Mouse (Mus musculus) urinary bladder, postnatal 36 days (tissue): ENCODE data around the gene Lrrc34.
A peak's percentile ranks its signal among the peaks of the same experiment; 100 is the strongest.

ENCODE experiments used
- DNase-seq, 2 experiments: peaks; one replicate each; pipeline ENCODE4 v3.0.0; 2022; ENCODE audit warnings: low spot score in 2 of 2, mixed read lengths in 1 of 2

The Lrrc34 gene

GRCm38 (mm10) chr3:30600717-30601116, 47.0 kb downstream of the Lrrc34 start:
- no peak for DNase-seq

DNA sequence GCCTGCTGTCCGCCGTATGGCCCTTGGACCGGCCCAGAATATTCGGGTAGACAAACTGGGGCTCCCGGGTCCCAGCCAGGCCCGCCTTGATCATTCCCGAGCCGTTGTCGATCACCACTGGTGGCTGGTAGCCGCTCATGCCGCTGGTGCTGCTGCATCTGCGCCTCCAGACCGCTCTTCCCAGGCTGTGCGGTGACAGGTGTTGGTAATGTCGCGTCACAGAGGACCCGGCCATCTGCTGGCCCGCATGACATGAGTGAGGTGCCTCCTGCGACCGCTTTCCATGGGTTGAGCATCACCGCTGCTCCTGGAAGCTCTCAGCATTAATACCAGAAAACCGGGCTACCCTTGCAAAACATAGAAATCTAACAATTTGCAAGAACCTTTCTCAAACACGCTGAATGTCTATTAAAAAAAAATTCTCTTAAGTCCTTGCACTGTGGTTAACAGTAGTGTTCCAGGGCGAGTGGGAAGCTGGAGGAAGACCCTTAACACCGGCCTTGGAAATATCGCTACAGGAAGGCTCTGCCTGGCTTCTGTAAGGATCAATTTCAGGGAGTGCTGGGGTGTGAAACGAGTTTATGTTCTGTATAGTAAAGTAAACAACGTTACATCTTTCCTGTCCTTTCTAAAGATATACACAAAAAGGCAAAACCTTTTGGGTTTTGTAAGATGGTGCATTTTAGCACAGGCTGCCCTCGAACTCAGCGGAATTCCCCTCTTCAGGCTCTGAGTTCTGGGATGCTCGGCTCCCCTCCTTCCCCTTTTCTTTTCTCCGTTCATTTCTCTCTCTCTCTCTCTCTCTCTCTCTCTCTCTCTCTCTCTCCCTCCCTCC, 47.7 kb downstream of the Lrrc34 start, which contains the start of gene Actrt3:
Actrt3 (minus strand) TSS at position 229 of the 835 bp plus-strand sequence.
- DNase-seq = no peak

DNA sequence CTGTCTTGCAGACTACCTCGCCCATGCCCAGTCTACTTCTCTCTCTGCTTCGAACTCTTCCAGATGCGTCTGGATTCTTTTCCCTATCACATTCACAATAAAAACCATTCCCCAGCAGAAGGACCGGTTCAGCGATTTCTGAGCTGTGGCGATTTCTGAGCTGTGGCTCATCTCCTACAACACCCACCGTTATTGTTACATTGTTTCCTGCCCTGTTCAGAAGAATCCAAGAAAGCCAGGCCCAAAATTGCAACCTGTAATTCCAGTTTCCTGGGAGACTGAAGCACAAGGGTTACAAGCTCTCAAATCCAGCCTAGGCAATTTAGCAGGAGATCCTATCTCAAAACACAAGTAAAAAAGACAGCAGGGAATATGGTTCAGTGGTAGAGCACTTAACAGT, 50.4 kb downstream of the Lrrc34 start:
- no peak for DNase-seq

DNA sequence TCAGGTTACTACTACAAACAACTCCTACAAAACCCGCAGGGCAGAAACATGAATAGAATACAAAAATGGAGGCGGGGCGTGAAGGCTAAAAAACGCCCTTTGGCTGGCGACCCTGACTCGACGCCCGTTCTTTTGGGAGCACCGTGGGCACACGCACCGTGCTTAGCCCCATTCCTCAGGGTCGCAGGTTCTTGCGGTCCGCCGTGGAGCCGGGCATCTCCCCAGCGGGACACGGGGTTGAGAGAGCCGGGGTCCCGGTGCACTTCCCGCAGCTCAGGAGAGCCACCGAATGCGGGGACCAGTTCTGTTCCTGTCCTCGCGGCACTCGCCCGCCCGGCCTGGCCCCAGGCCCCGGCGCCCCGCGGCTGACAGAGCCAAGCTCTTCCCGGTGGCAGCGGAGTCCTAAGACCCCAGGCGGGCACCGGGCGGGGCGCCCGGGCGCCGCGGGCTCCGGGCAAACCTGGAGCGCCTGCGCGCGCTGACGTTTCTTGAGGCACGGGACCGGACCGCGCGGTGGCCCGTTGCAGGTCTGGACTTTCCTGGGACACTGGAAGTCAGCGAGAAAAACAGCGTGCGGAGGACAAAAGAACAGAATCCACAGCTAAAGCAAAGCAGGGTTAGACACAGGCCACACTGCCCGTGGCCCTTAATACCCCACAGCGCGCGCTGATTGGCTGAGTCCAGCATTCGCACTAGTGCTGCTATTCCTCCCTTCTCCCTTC, 52.4 kb downstream of the Lrrc34 start:
- peak in 1 of 2 experiments; percentile 29 for DNase-seq

DNA sequence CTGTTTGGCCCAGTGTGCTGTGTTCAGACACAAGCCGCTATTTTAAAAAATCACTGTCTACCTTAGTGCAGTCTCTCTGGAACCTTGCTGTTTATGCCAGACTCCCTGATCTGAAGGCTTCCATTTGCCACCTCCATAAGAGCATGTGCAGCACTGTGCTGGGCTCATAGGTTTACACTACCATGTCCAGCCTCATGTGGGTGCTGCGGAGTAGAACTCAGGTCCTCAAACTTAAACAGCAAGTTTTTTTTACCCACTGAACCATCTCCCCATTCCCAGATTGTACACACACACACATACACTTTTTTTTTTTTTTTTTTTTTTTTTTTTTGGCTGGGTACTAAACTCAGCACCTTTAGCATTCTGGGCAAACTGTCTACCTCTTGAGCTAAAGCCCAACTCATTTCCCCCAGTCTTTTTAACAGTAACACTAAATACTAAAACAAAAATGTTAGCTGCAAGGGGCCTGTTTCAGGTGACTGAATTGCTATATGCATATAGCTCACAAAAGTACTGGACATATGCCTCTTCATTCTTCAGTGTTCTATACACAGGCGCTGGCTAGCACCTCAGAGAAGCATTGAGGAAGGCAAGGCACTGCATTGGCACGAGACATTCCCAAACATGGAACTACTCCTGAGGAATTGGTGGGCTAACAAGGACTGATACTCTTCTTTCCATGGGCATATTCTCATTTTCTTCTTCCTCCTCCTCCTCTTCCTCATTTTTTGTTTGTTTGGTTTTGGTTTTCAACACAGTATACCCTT, 53.8 kb downstream of the Lrrc34 start:
- DNase-seq = no peak

GRCm38 (mm10) chr3:30592418-30592853, 55.2 kb downstream of the Lrrc34 start:
- no peak for DNase-seq

GRCm38 (mm10) chr3:30588865-30589264, 58.8 kb downstream of the Lrrc34 start:
- no peak for DNase-seq
